Mouse (Mus musculus): ENCODE measurements around the gene Cdh6. TPM values are rescaled to one million over a fixed set of nuclear protein-coding genes. Genes with fewer than 3 reads are reported as not detected.

Cdh6 gene
- total and polyA plus RNA-seq, 2 experiments from 2014 or later: 18.1 to 20.1 TPM

DNA sequence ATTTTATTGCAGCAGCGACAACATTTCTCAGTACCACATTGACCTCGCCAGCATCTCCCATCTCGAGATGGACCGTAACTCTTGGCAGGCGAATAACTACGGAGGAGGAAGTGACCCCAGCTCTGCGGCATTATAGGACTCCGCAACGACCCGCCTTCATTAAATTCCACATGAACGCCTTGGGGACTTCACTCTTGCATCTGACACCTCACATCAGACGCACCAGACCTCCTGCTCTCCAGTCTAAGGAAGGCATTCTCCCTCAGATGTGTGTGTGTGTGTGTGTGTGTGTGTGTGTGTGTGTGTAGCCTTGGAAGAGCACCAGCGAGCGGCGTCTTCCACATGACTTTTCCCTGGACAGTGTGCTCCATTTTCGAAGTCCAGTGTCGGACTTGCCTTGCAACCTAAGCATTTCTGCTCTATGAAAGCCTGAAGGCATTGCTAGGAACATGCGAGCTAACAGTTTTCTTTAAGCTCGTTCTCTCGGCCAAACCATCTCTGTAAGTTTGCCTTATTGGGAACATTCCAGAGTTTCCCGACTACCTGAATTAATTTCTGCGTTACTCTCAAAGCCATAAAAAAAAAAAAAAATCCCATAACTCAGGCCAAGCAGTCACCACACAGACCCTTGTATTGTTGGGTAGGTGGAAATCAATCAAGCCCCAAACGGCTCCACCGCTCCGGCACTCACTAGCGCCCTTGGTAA lies 957 bp downstream of the Cdh6 start:
- H3K4me3 ChIP-seq (ENCODE audit: low read depth, low read length): peak overlapping the region; percentile 54
- WGBS: 0% methylated on average over 26 of the region's 26 CpGs
- peak overlapping the region; percentile 77 for H3K27ac ChIP-seq (ENCODE audit: low read depth, low read length)
- peak overlapping the region; percentile 75 for H3K4me2 ChIP-seq (ENCODE audit: low read depth, low read length, poor library complexity, severe bottlenecking)
- H3K36me3 ChIP-seq (ENCODE audit: insufficient read depth, low read length): no peaks in the 10 kb centered on the region
- H3K9ac ChIP-seq (replicated peaks; ENCODE audit: low read length, poor library complexity, severe bottlenecking): peak overlapping the region; percentile 74
- no peaks in the 10 kb centered on the region for H3K27me3 ChIP-seq (ENCODE audit: insufficient read depth, low read length)
- ATAC-seq (ENCODE audit: low FRiP score): no peak; the same call in 1 of the 2 replicates
- DNase-seq (ENCODE audit: low spot score): peak; percentile 45
- TF ChIP-seq CTCF (IDR thresholded peaks at IDR 0.05): no peak
- H3K9me3 ChIP-seq (ENCODE audit: low read length): no peaks in the 10 kb centered on the region
- no peaks in the 10 kb centered on the region; the same call in 1 of the 2 replicates for H3K4me1 ChIP-seq (ENCODE audit: insufficient read depth, low read length)

GRCm38 (mm10) chr15:13171486-13172364 lies 1.8 kb downstream of the Cdh6 start:
- no peak for TF ChIP-seq CTCF (IDR thresholded peaks at IDR 0.05)
- H3K4me1 ChIP-seq (ENCODE audit: insufficient read depth, low read length): no peaks in the 10 kb centered on the region; the same call in 1 of the 2 replicates
- H3K9me3 ChIP-seq (ENCODE audit: low read length): no peaks in the 10 kb centered on the region
- H3K27me3 ChIP-seq (ENCODE audit: insufficient read depth, low read length): no peaks in the 10 kb centered on the region
- WGBS: 6% methylated on average over 16 of the region's 16 CpGs
- H3K36me3 ChIP-seq (ENCODE audit: insufficient read depth, low read length): no peaks in the 10 kb centered on the region
- DNase-seq (ENCODE audit: low spot score): peak; percentile 27
- peak overlapping the region; percentile 75 for H3K4me2 ChIP-seq (ENCODE audit: low read depth, low read length, poor library complexity, severe bottlenecking)
- H3K27ac ChIP-seq (ENCODE audit: low read depth, low read length): peak overlapping the region; percentile 77; the same call in 1 of the 2 replicates
- ATAC-seq (ENCODE audit: low FRiP score): no peak
- H3K4me3 ChIP-seq (ENCODE audit: low read depth, low read length): peak overlapping the region; percentile 54
- H3K9ac ChIP-seq (replicated peaks; ENCODE audit: low read length, poor library complexity, severe bottlenecking): peak overlapping the region; percentile 74

GRCm38 (mm10) chr15:13165094-13165885 lies 8.2 kb downstream of the Cdh6 start:
- no peak for ATAC-seq (ENCODE audit: low FRiP score)
- TF ChIP-seq CTCF (IDR thresholded peaks at IDR 0.05): no peak
- H3K4me2 ChIP-seq (ENCODE audit: low read depth, low read length, poor library complexity, severe bottlenecking): no peak overlapping the region
- H3K36me3 ChIP-seq (ENCODE audit: insufficient read depth, low read length): no peaks in the 10 kb centered on the region
- no peaks in the 10 kb centered on the region for H3K9me3 ChIP-seq (ENCODE audit: low read length)
- WGBS: 93% methylated on average over 13 of the region's 13 CpGs
- no peak overlapping the region for H3K27ac ChIP-seq (ENCODE audit: low read depth, low read length)
- no peaks in the 10 kb centered on the region for H3K27me3 ChIP-seq (ENCODE audit: insufficient read depth, low read length)
- no peak for DNase-seq (ENCODE audit: low spot score)
- no peak overlapping the region for H3K9ac ChIP-seq (replicated peaks; ENCODE audit: low read length, poor library complexity, severe bottlenecking)
- no peak overlapping the region for H3K4me3 ChIP-seq (ENCODE audit: low read depth, low read length)
- H3K4me1 ChIP-seq (ENCODE audit: insufficient read depth, low read length): no peaks in the 10 kb centered on the region

GRCm38 (mm10) chr15:13155820-13156219 lies 17.7 kb downstream of the Cdh6 start:
- H3K27ac ChIP-seq (ENCODE audit: low read depth, low read length): no peak overlapping the region
- no peaks in the 10 kb centered on the region for H3K9me3 ChIP-seq (ENCODE audit: low read length)
- H3K9ac ChIP-seq (replicated peaks; ENCODE audit: low read length, poor library complexity, severe bottlenecking): no peak overlapping the region
- no peaks in the 10 kb centered on the region for H3K4me1 ChIP-seq (ENCODE audit: insufficient read depth, low read length)
- H3K4me3 ChIP-seq (ENCODE audit: low read depth, low read length): no peak overlapping the region
- H3K27me3 ChIP-seq (ENCODE audit: insufficient read depth, low read length): no peaks in the 10 kb centered on the region
- no peak overlapping the region for H3K4me2 ChIP-seq (ENCODE audit: low read depth, low read length, poor library complexity, severe bottlenecking)
- ATAC-seq (ENCODE audit: low FRiP score) (no peak), DNase-seq (ENCODE audit: low spot score) (no peak)
- no peak for TF ChIP-seq CTCF (IDR thresholded peaks at IDR 0.05)
- H3K36me3 ChIP-seq (ENCODE audit: insufficient read depth, low read length): no peaks in the 10 kb centered on the region
- 94% methylated on average over 5 of the region's 5 CpGs for WGBS

DNA sequence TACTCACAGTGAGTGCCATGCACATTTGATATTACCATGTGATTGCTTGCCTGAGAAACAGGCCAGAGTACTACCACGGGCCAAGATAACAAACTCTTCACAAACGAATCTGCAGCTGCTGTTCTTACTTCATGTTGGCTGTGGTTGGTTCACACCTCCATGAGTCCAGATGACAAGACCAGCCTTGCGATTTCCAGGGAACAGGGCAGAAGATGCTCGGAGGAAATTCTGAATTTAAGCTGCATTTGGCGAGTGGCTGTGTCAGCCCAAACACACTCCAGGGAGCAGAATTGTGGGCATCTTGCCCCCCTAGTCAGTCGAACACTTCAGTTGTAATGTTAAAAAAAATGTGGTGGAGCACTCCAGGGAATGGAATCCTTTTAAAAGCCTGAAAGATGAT lies 18.1 kb downstream of the Cdh6 start:
- no peak overlapping the region for H3K9ac ChIP-seq (replicated peaks; ENCODE audit: low read length, poor library complexity, severe bottlenecking)
- DNase-seq (ENCODE audit: low spot score): no peak
- no peaks in the 10 kb centered on the region for H3K4me1 ChIP-seq (ENCODE audit: insufficient read depth, low read length)
- no peaks in the 10 kb centered on the region for H3K36me3 ChIP-seq (ENCODE audit: insufficient read depth, low read length)
- H3K4me2 ChIP-seq (ENCODE audit: low read depth, low read length, poor library complexity, severe bottlenecking): no peak overlapping the region
- no peak for TF ChIP-seq CTCF (IDR thresholded peaks at IDR 0.05)
- H3K27me3 ChIP-seq (ENCODE audit: insufficient read depth, low read length): no peaks in the 10 kb centered on the region
- no peak overlapping the region for H3K27ac ChIP-seq (ENCODE audit: low read depth, low read length)
- H3K9me3 ChIP-seq (ENCODE audit: low read length): no peaks in the 10 kb centered on the region
- ATAC-seq (ENCODE audit: low FRiP score): no peak
- WGBS: 82% methylated on average over 6 of the region's 6 CpGs
- H3K4me3 ChIP-seq (ENCODE audit: low read depth, low read length): no peak overlapping the region
